Mouse (Mus musculus): Measurements from ENCODE around the gene Hoxd9. TPM values are rescaled to one million over a fixed set of nuclear protein-coding genes. Genes with fewer than 3 reads are reported as not detected.

Hoxd9 gene
- polyA plus RNA-seq, 1 experiment from 2014 or later: 1.6 TPM

DNA sequence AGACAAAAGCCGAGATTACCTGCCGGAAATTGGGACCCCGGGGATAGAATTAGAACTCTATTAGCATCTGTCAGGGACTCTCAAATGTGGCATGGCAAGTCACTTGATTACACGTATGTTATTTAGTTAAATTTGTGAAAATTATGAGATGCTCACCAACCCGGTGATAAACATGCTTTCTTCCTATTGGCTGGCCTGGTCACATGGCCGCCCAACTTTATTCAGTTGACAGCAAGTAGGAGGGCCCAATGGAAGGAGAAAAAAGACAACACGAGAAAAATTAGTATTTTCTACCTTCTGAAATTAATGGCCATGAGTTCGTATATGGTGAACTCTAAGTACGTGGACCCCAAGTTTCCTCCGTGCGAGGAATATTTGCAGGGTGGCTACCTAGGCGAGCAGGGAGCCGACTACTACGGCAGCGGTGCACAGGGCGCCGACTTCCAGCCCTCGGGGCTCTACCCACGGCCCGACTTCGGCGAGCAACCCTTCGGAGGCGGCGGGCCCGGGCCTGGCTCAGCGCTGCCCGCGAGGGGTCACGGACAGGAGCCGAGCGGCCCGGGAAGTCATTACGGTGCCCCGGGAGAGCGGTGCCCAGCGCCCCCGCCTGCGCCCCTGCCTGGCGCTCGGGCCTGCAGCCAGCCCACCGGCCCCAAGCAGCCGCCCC is 29.6 kb downstream of the Hoxd9 start:
- Histone ChIP-seq H3K9me3 (ENCODE audit: control insufficient read depth) (no peaks in the 10 kb centered on the region), H3K4me2 (replicated peaks; ENCODE audit: low read depth) (peak overlapping the region; percentile 13; the same call in 1 of the 2 replicates), H3K36me3 (ENCODE audit: control insufficient read depth, insufficient read depth) (0 out of 2 replicates have a peak, but pooled peaks cover 6% of the 10 kb centered on the region), H3K27ac (ENCODE audit: low read depth, low read length) (no peak overlapping the region), H3K27me3 (replicated peaks; ENCODE audit: control insufficient read depth, insufficient read depth, low read length) (peaks cover 87% of the 10 kb centered on the region), H3K4me1 (replicated peaks; ENCODE audit: control insufficient read depth, insufficient read depth, low read length) (no peaks in the 10 kb centered on the region), H3K9ac (ENCODE audit: low read depth, low read length) (no peak overlapping the region), H3K4me3 (ENCODE audit: low read depth, low read length) (peak overlapping the region; percentile 21)
- 26% methylated on average over 42 of the region's 43 CpGs for WGBS
- TF ChIP-seq CTCF (IDR thresholded peaks at IDR 0.05; ENCODE audit: low read depth): no peak
- ATAC-seq: no peak

DNA sequence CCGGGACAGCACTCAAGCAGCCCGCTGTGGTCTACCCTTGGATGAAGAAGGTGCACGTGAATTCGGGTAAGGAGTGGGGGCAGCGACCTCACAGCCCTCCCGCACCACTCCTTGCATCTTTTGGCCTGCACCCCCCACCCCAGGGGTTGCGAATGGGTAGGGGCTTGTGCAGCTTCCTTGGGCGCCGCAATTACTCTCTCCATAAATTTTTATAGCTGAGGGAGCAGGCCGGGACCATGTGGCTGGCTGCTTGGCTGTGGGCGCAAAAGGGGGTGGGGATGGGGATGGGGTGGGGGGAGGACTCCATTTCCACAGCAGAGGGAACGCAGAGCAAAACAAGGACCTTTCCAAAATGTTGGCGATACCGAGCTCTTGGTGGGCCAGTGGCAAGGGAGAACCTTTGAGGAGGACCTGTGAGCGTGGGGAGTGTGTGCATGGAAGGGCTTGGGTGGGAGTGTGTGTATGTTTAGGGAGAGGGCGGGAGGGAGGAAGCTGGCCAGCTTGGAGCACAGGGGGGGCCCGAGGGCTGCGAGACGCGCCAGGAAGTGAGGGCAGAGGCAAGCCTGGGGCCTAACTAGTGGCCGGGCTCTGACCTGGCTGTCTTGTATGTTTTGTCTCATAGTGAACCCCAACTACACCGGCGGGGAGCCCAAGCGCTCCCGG is 30.2 kb downstream of the Hoxd9 start:
- no peaks in the 10 kb centered on the region for H3K9me3 ChIP-seq (ENCODE audit: control insufficient read depth)
- H3K27ac ChIP-seq (ENCODE audit: low read depth, low read length): no peak overlapping the region
- H3K4me2 ChIP-seq (replicated peaks; ENCODE audit: low read depth): peak overlapping the region; percentile 13; the same call in 1 of the 2 replicates
- 0 out of 2 replicates have a peak, but pooled peaks cover 6% of the 10 kb centered on the region for H3K36me3 ChIP-seq (ENCODE audit: control insufficient read depth, insufficient read depth)
- ATAC-seq: no peak
- H3K4me1 ChIP-seq (replicated peaks; ENCODE audit: control insufficient read depth, insufficient read depth, low read length): no peaks in the 10 kb centered on the region
- H3K9ac ChIP-seq (ENCODE audit: low read depth, low read length): no peak overlapping the region
- 28% methylated on average over 25 of the region's 25 CpGs for WGBS
- peaks cover 89% of the 10 kb centered on the region for H3K27me3 ChIP-seq (replicated peaks; ENCODE audit: control insufficient read depth, insufficient read depth, low read length)
- peak overlapping the region; percentile 21 for H3K4me3 ChIP-seq (ENCODE audit: low read depth, low read length)
- TF ChIP-seq CTCF (IDR thresholded peaks at IDR 0.05; ENCODE audit: low read depth): no peak

- no peaks in the 10 kb centered on the region for H3K4me1 ChIP-seq (replicated peaks; ENCODE audit: control insufficient read depth, insufficient read depth, low read length)
- no peaks in the 10 kb centered on the region for H3K9me3 ChIP-seq (ENCODE audit: control insufficient read depth)
- peak overlapping the region; percentile 15; the same call in 1 of the 2 replicates for H3K27ac ChIP-seq (ENCODE audit: low read depth, low read length)
- 0 out of 2 replicates have a peak, but pooled peaks cover 6% of the 10 kb centered on the region for H3K36me3 ChIP-seq (ENCODE audit: control insufficient read depth, insufficient read depth)
- no peak for ATAC-seq
- no peak overlapping the region for H3K4me2 ChIP-seq (replicated peaks; ENCODE audit: low read depth)
- no peak overlapping the region for H3K4me3 ChIP-seq (ENCODE audit: low read depth, low read length)
- H3K27me3 ChIP-seq (replicated peaks; ENCODE audit: control insufficient read depth, insufficient read depth, low read length): peaks cover 87% of the 10 kb centered on the region
- TF ChIP-seq CTCF (IDR thresholded peaks at IDR 0.05; ENCODE audit: low read depth): no peak
- WGBS: 55% methylated on average over 13 of the region's 13 CpGs
- no peak overlapping the region for H3K9ac ChIP-seq (ENCODE audit: low read depth, low read length)
Measured at GRCm38 (mm10) chr2:74728303-74728680, 30.8 kb downstream of the Hoxd9 start.

- H3K9ac ChIP-seq (ENCODE audit: low read depth, low read length): no peak overlapping the region
- 0 out of 2 replicates have a peak, but pooled peaks cover 6% of the 10 kb centered on the region for H3K36me3 ChIP-seq (ENCODE audit: control insufficient read depth, insufficient read depth)
- H3K9me3 ChIP-seq (ENCODE audit: control insufficient read depth): no peaks in the 10 kb centered on the region
- ATAC-seq: no peak
- no peak overlapping the region for H3K4me2 ChIP-seq (replicated peaks; ENCODE audit: low read depth)
- H3K4me1 ChIP-seq (replicated peaks; ENCODE audit: control insufficient read depth, insufficient read depth, low read length): no peaks in the 10 kb centered on the region
- TF ChIP-seq CTCF (IDR thresholded peaks at IDR 0.05; ENCODE audit: low read depth): no peak
- H3K27ac ChIP-seq (ENCODE audit: low read depth, low read length): no peak overlapping the region
- no peak overlapping the region for H3K4me3 ChIP-seq (ENCODE audit: low read depth, low read length)
- H3K27me3 ChIP-seq (replicated peaks; ENCODE audit: control insufficient read depth, insufficient read depth, low read length): peaks cover 88% of the 10 kb centered on the region
- 47% methylated on average over 8 of the region's 8 CpGs for WGBS
Measured at GRCm38 (mm10) chr2:74730331-74730730, 32.8 kb downstream of the Hoxd9 start.

DNA sequence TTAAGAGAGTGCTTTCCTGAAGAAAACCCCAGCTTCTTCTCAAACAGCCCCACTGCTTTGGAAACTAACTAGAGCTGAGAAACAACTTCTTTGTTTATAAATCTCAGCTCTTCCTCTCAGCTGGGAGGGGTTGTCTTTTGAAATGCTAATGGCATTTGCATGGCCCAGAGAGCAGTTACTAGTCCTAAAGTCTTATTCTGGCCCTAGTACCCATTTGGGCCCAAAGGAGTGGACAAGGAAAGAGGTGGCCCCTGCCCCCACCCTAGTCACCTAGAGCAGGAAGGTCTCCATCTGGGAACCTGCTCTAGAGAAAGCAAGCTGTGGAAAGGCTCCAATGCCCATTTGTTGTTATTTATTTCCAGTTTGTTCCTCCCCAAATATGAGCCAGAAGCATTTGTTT is 33.5 kb downstream of the Hoxd9 start:
- Histone ChIP-seq H3K9me3 (ENCODE audit: control insufficient read depth) (no peaks in the 10 kb centered on the region), H3K4me2 (replicated peaks; ENCODE audit: low read depth) (no peak overlapping the region), H3K36me3 (ENCODE audit: control insufficient read depth, insufficient read depth) (peaks cover 6% of the 10 kb centered on the region; the same call in 1 of the 2 replicates), H3K27ac (ENCODE audit: low read depth, low read length) (no peak overlapping the region), H3K4me1 (replicated peaks; ENCODE audit: control insufficient read depth, insufficient read depth, low read length) (no peaks in the 10 kb centered on the region), H3K9ac (ENCODE audit: low read depth, low read length) (no peak overlapping the region), H3K4me3 (ENCODE audit: low read depth, low read length) (no peak overlapping the region), H3K27me3 (replicated peaks; ENCODE audit: control insufficient read depth, insufficient read depth, low read length) (peaks cover 89% of the 10 kb centered on the region)
- TF ChIP-seq CTCF (IDR thresholded peaks at IDR 0.05; ENCODE audit: low read depth): no peak
- no peak for ATAC-seq

- ATAC-seq: no peak
- no peak for TF ChIP-seq CTCF (IDR thresholded peaks at IDR 0.05; ENCODE audit: low read depth)
- Histone ChIP-seq H3K27ac (ENCODE audit: low read depth, low read length) (no peak overlapping the region), H3K4me1 (replicated peaks; ENCODE audit: control insufficient read depth, insufficient read depth, low read length) (no peaks in the 10 kb centered on the region), H3K36me3 (ENCODE audit: control insufficient read depth, insufficient read depth) (peaks cover 6% of the 10 kb centered on the region; the same call in 1 of the 2 replicates), H3K4me2 (replicated peaks; ENCODE audit: low read depth) (no peak overlapping the region), H3K27me3 (replicated peaks; ENCODE audit: control insufficient read depth, insufficient read depth, low read length) (peaks cover 91% of the 10 kb centered on the region), H3K4me3 (ENCODE audit: low read depth, low read length) (no peak overlapping the region), H3K9me3 (ENCODE audit: control insufficient read depth) (no peaks in the 10 kb centered on the region), H3K9ac (ENCODE audit: low read depth, low read length) (no peak overlapping the region)
- 33% methylated on average over 9 of the region's 9 CpGs for WGBS
Measured at GRCm38 (mm10) chr2:74731799-74732512, 34.4 kb downstream of the Hoxd9 start.
